Mouse (Mus musculus) cerebellum, postnatal 4 days (tissue): Measurements from ENCODE around the gene Inka2.

Experiments used
- DNase-seq, 2 experiments: peaks; one replicate each; pipeline ENCODE4 v3.0.0; 2022; ENCODE audit warnings: low spot score in 2 of 2, mixed read lengths in 1 of 2

Inka2 gene

GRCm38 (mm10) chr3:105704031-105705008, at the start of gene Inka2:
Inka2 (plus strand) TSS chr3:105704599.
- DNase-seq: peak; percentile 51 to 77

GRCm38 (mm10) chr3:105655031-105655585, 49.3 kb upstream of the Inka2 start:
- DNase-seq: no peak

GRCm38 (mm10) chr3:105660530-105660929, 43.9 kb upstream of the Inka2 start:
- no peak for DNase-seq

GRCm38 (mm10) chr3:105663043-105663442, 41.4 kb upstream of the Inka2 start:
- DNase-seq: no peak

GRCm38 (mm10) chr3:105665105-105665765, 39.2 kb upstream of the Inka2 start:
- no peak for DNase-seq

GRCm38 (mm10) chr3:105666996-105667523, 37.3 kb upstream of the Inka2 start:
- no peak for DNase-seq

- DNase-seq: no peak
These were observed 36.2 kb upstream of the Inka2 start for GRCm38 (mm10) chr3:105668161-105668560.

GRCm38 (mm10) chr3:105669776-105670175, 34.6 kb upstream of the Inka2 start:
- DNase-seq: no peak

GRCm38 (mm10) chr3:105670801-105671200, 33.6 kb upstream of the Inka2 start:
- DNase-seq: no peak

GRCm38 (mm10) chr3:105674595-105675218, 29.7 kb upstream of the Inka2 start:
- DNase-seq: peak in 1 of 2 experiments; percentile 64

GRCm38 (mm10) chr3:105675932-105676331, 28.5 kb upstream of the Inka2 start:
- no peak for DNase-seq

- no peak for DNase-seq
These were observed 24.1 kb upstream of the Inka2 start for GRCm38 (mm10) chr3:105680346-105680745.

- DNase-seq: no peak
These were observed 17.7 kb upstream of the Inka2 start for GRCm38 (mm10) chr3:105686394-105687323.

GRCm38 (mm10) chr3:105687324-105688060, 16.9 kb upstream of the Inka2 start, which contains the start of gene Ddx20:
Ddx20 (minus strand) TSS chr3:105687574.
- DNase-seq: peak; percentile 79 to 91

- DNase-seq: no peak
These were observed 15.9 kb upstream of the Inka2 start for GRCm38 (mm10) chr3:105688536-105688935.

- no peak for DNase-seq
These were observed 10.9 kb upstream of the Inka2 start for GRCm38 (mm10) chr3:105693327-105694080.

- DNase-seq: no peak
These were observed 8.7 kb upstream of the Inka2 start for GRCm38 (mm10) chr3:105695476-105696386.
